Mouse (Mus musculus) forebrain, embryonic 15.5 days (tissue): ENCODE measurements at regions not wholly inside any gene's neighbourhood (a gene's known extent, or its start where the extent isn't known, plus 50 kb on each side); places are given as distances from the start of the nearest gene placed in this dataset. TPM values are rescaled to one million over a fixed set of nuclear protein-coding genes. Genes with fewer than 3 reads are reported as not detected.

Experiments used
- ATAC-seq: fragments of 200-750 bp; cut with Nextera tagmentation; replicated peaks from 2 replicates; pipeline ENCODE4 v1.8.0; 2017; ENCODE audit warnings: mild to moderate bottlenecking, moderate TSS enrichment, moderate library complexity
- H3K27ac ChIP-seq: fragments of 300-500 bp; sonication (generic); replicated peaks from 2 replicates; pipeline ENCODE4 v1.5.1; 2015; ENCODE audit warnings: mild to moderate bottlenecking, inconsistent platforms
- H3K27me3 ChIP-seq: fragments of 300-500 bp; sonication (generic); 2 replicates; pipeline ENCODE4 v1.6.1; 2015; ENCODE audit warnings: inconsistent platforms
- H3K36me3 ChIP-seq: fragments of 300-500 bp; sonication (generic); 2 replicates; pipeline ENCODE4 v1.6.1; 2015; ENCODE audit warnings: mild to moderate bottlenecking, inconsistent platforms
- H3K4me1 ChIP-seq: fragments of 300-500 bp; sonication (generic); 2 replicates; pipeline ENCODE4 v1.6.1; 2015; ENCODE audit warnings: inconsistent platforms
- H3K4me2 ChIP-seq: fragments of 300-500 bp; sonication (generic); replicated peaks from 2 replicates; pipeline ENCODE4 v1.6.1; 2015; ENCODE audit warnings: mild to moderate bottlenecking, inconsistent platforms
- H3K4me3 ChIP-seq: fragments of 300-500 bp; sonication (generic); 2 replicates; pipeline ENCODE4 v1.5.1; 2015; ENCODE audit warnings: mild to moderate bottlenecking, inconsistent platforms
- H3K9ac ChIP-seq: fragments of 300-500 bp; sonication (generic); replicated peaks from 2 replicates; pipeline ENCODE4 v1.6.1; 2015; ENCODE audit warnings: mild to moderate bottlenecking, inconsistent platforms
- H3K9me3 ChIP-seq: fragments of 300-500 bp; sonication (generic); 2 replicates; pipeline ENCODE4 v1.6.1; 2016; ENCODE audit warnings: inconsistent platforms
- WGBS: fragments of 180-500 bp; shearing (Covaris S2); methylation state at CpG from one replicate; pipeline ENCODE4 v1.1.7; 2015; ENCODE audit warnings: mixed read lengths; 5-methylcytosine and 5-hydroxymethylcytosine counted together
- microRNA-seq: library from miRNA; unstranded; fragments of <30 nt; microRNA quantifications from one replicate; pipeline ENCODE4, GENCODE M21; 2016

GRCm38 (mm10) chr3:6182533-6182932, 431.9 kb downstream of the Gm8797 start:
- ATAC-seq = no peak
- H3K27ac ChIP-seq = no peak overlapping the region

GRCm38 (mm10) chr3:6183400-6183799, 432.8 kb downstream of the Gm8797 start:
- Histone ChIP-seq H3K27ac (no peak overlapping the region), H3K4me2 (no peak overlapping the region)
- peak; percentile 70 for ATAC-seq

More at GRCm38 (mm10) chr3:6182533-6182932, 431.9 kb downstream of the Gm8797 start:
- Histone ChIP-seq H3K36me3 (no peaks in the 10 kb centered on the region), H3K4me3 (no peak overlapping the region), H3K9me3 (no peaks in the 10 kb centered on the region), H3K27me3 (no peaks in the 10 kb centered on the region), H3K9ac (no peak overlapping the region), H3K4me1 (no peaks in the 10 kb centered on the region), H3K4me2 (no peak overlapping the region)
- 82% methylated on average over 2 of the region's 2 CpGs for WGBS

GRCm38 (mm10) chr3:6204656-6205055, 415.6 kb downstream of the 1700008P02Rik start:
- Histone ChIP-seq H3K27me3 (no peaks in the 10 kb centered on the region), H3K9ac (no peak overlapping the region), H3K9me3 (no peaks in the 10 kb centered on the region), H3K4me1 (no peaks in the 10 kb centered on the region), H3K27ac (no peak overlapping the region), H3K4me3 (no peak overlapping the region), H3K4me2 (no peak overlapping the region), H3K36me3 (no peaks in the 10 kb centered on the region)
- no peak for ATAC-seq
- WGBS = 83% methylated on average over 2 of the region's 2 CpGs

More at GRCm38 (mm10) chr3:6183400-6183799, 432.8 kb downstream of the Gm8797 start:
- Histone ChIP-seq H3K36me3 (no peaks in the 10 kb centered on the region), H3K4me1 (no peaks in the 10 kb centered on the region), H3K27me3 (no peaks in the 10 kb centered on the region), H3K9ac (no peak overlapping the region), H3K4me3 (no peak overlapping the region), H3K9me3 (no peaks in the 10 kb centered on the region)
- WGBS = 15% methylated on average over 1 of the region's 1 CpGs

DNA sequence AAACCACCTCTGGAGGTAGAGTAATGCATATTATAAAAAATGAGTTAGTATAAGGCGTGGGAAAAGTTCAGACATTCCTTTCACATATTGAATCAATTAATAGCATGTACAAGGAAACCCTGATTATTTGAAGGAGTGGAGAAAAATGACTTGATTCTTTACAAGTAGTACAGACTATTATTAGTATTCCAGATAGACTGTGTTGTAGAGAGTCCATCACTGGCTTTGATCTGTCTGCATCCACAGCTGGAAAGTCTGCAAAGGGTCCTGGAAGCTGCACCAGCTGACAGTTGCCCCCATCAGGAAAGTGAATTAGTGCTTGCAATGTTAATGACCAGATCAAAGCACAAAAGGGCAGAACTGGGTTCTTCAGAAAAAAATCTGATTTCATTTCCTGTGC, 391.6 kb downstream of the 1700008P02Rik start:
- ATAC-seq = no peak
- no peaks in the 10 kb centered on the region for H3K27me3 ChIP-seq
- no peaks in the 10 kb centered on the region for H3K9me3 ChIP-seq
- no peak overlapping the region for H3K9ac ChIP-seq
- H3K36me3 ChIP-seq = no peaks in the 10 kb centered on the region
- H3K27ac ChIP-seq = no peak overlapping the region
- WGBS = 79% methylated on average over 1 of the region's 1 CpGs
- H3K4me2 ChIP-seq = no peak overlapping the region
- no peak overlapping the region for H3K4me3 ChIP-seq
- no peaks in the 10 kb centered on the region for H3K4me1 ChIP-seq

Small RNA genes in the stretch of these regions (microRNA-seq; reads per million reads assigned to microRNA genes)
- not detected for gene Gm25144
- not detected for gene Gm25352
